Mouse (Mus musculus) megakaryocyte, adult 5-6 weeks (primary cell): ENCODE data around the gene Ctsd. TPM values are rescaled to one million over a fixed set of nuclear protein-coding genes. Genes with fewer than 3 reads are reported as not detected.
"Not testable (repeated sequence)": the region's sequence is repeated elsewhere in the genome, so short reads cannot be mapped to it uniquely, and the experiment has no call there.

Experiments used
- ATAC-seq: 2 replicates; pipeline ENCODE4 v1.8.0; 2016; ENCODE audit warnings: mild to moderate bottlenecking, inconsistent platforms; ENCODE audit not compliant: poor library complexity, severe bottlenecking
- total RNA-seq, 2 experiments: library from RNA; stranded (forward) in 1 of 2; stranded (reverse) in 1 of 2; fragments of 153-499, 151-499 nt in 1 of 2; fragments of 221-1000, 200-1000 nt in 1 of 2; gene quantifications; 2 replicates each; pipeline versions ENCODE4 v1.2.3 to v1.2.4; 2015 to 2017

Ctsd gene
- total RNA-seq (2015) = 193 and 197 TPM in 2 replicates
- 218 and 236 TPM in 2 replicates for total RNA-seq (2017)

DNA sequence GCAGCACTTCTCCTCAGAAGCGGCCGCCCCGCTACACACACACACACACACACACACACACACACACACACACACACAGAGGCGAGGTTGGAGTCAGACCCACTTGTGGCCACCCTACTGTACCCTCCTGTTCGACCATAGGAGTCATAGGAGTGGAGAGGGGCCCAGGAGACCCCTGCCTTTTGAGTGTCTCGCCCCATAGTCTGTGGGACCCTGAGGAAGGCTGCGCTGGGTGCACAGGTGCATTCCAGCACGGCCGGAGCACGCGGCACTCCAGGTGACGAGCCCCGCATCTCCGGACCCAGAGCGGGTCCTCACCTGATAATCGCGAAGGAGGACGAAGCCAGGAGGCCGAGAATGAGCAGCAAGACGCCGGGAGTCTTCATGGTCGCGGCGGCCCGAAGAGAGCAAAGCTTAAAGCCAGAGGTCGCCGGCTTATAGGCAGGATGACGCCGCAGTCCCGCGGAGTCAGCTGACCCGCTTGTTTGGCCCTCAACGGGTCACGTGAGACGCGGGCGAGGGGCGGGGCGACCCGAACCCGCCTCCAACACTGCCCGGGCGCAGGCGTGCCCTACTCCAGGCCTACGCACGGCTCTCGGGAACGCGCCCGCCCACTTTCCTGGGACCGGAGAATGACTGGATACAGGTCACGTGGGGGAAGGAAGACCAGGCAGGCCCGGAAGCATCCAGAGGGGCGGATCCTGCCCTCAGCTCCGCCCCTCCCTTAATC, at the start of gene Ctsd:
Gene Ctsd (minus strand): TSS at position 620 of the 730 bp plus-strand sequence.
- peak; percentile 68 for ATAC-seq

DNA sequence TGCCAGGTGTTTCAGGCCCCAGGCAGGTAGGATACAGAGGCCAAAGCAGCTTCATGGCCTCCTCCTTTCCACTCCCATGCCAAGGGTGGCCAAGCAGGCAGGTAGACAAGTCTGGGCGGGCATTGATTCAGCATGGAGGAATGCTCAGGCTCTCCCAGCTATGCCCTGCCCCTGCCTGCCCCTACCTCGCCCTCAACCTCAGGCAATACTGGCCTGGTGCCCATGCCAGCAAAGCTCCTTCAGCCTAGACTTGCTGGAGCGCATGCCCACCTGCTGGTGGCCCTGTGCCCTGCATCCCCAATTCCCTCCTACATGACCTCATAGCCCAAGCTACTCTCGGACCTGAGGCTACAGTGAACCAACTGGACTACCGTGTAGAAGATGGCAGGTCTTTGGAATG, 49.5 kb upstream of the Ctsd start:
- ATAC-seq = peak; percentile 39

DNA sequence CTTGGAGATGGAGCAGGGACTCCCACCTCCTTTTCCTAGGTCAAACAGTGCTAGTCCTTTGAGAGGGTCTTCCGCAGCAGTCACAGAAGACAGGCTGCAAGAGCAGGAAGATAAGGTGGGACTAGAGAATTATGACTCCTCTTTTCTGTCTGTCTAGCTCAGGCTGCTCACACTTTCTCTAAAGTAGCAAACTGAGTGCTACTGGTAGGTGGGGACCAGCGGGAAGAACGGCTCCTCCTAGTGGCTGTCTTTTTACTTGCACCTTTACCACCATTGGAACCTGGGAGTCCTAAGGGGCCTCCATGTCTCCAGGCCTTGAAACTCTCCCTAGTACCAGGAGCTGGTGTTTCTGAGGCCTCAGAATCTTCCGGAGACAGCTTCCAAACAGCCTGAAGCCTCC, 47.7 kb upstream of the Ctsd start:
- peak; percentile 92 for ATAC-seq

DNA sequence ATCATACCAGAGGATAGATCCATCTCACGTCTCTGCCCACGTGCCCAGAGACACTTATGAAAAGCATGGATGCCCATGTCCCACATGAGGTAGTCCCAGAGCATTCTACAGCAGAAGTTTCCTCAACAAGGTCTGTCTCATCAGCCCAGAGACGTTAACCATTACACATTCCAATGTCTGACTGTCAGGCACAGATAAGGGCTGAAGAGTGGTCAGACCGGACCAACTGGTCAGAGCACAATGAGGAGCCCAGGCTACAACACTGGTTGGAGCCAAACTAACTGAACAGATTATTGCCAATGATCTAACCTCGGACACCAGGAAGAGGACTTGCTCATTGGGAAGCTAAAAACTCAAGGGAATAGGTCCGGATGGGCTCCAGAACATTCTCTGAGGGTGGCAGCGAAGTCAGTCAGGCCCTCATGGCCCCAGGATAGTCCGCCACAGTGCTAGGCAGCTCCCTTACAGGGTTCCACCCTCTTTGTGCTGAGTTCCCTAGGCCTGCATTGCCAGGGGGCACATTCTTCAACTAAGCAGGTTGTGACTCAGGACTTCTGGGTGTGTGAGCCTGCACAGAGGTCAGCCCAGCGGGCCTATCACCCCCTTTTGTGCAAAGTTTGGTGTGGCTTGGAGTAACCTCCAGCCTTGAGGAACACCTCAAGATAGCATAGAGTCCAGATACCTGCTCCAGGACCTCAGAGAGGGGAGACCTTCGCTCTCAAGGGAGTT, 46.5 kb upstream of the Ctsd start, which contains the start of gene Syt8:
Gene Syt8 (plus strand): TSS at position 714 of the 729 bp plus-strand sequence.
- ATAC-seq = no peak

DNA sequence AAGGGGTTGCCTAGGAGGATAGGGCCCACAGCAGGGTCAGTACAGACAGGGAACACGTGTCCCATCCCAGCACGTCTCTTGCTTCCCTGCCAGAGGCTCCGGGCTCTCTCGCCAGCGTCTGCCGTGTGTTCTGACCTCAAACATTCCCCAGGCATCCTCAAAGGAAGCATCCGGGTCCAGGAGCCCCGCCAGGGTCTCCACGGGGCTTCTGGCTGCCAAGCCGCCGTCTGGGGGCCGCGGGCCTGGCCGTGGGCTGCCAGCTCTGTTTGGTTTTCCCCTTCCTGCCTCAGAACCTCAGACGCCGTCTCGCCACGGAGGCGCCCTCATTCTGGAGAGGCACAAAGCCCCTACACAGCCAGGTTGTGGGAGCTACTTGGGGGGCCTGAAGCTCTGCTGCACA, 45.8 kb upstream of the Ctsd start:
- no peak for ATAC-seq

DNA sequence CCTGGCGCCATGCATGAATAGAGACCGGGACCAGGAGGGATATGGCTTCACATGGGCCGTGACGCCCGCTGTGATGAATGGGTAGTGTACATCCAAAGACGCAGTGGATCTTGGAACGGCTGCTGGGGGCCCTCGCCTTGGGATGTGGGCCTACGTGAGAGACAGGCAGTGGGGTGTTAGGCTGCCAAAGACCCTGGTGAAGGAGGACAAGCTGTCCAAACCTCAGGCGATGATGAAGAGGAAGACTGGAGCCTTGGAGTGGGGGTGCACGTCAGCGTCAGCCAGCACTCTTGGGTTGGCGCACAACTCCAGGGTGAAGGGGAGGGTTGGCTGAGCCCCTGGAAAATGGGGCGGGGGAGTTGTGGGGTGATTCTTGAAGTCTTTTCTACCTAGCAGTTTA, 43.3 kb upstream of the Ctsd start:
- ATAC-seq = no peak

DNA sequence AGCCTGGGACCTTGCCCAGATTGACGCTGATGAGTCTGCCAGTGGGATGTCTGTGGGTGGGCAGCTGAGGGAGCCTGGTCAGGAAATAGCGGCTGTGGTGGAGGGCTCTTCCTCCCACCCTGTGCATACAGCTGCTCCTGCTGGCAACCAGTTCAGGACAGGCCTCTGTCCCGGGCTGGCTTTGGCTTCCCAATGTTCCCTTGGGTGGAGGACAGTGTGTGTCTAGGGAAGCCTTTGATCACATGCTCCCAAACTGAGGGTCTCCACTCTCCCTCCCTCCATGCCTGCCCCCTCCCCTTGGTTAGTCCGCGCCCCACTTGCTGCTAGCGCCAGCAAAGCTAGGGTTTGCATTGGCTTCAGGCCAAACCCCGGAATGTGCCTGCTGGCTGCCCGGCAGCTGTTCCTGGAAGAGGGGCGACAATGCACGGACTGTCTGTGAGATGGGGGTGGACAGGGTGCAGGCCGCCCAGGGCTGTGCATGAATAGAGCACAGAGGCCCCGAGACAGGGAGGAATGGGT, 42.4 kb upstream of the Ctsd start:
- no peak for ATAC-seq

DNA sequence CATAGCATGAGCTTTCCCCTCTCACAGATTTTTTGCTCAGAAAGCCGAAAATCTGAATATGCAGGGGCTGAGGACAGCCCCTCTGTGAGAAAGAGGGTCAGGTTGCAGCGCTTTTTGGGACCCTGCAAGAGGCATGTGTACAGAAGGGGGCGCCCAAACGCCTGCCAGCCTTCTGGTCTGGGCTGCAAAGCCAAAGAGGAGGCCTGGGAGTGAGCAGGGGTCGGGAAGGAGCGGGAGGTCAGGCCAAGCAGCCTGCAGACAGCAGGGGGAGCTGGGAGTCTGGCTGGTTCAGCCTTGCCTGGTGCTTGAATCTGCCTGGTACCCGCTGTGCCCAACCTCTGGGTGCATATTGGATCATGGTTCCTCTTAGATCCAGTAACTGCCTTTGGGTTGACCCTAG, 40.4 kb upstream of the Ctsd start:
- 0 out of 2 replicates have a peak, but pooled peaks have one; percentile 39 for ATAC-seq

DNA sequence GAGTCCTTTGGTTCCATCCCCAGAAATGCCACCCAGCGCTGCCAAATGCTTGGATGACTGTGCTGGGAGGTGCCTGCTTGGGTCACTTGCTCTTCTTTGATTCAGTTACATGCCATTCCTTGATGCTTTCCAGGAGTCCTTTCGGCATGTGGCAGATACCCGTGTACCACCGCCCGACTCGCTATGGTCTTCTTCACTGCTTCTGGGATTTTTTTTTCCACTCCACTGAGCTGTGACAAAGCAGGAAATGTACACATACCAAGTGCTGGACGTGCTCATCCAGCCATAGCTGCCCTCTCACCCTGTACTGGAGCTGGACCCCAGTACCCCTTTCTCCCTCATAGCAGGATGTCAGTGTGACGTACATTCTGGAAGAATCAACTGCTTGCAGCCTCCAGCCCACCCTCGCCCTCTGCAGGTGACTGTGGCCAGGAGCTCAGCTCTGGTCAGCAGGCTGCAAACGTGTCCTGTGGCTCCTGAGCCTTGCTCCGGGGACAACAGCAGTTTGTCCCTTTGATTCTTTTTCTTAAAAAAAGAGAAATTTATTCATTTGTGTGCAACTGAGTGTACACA, 37.9 kb upstream of the Ctsd start:
- peak; percentile 46 for ATAC-seq

DNA sequence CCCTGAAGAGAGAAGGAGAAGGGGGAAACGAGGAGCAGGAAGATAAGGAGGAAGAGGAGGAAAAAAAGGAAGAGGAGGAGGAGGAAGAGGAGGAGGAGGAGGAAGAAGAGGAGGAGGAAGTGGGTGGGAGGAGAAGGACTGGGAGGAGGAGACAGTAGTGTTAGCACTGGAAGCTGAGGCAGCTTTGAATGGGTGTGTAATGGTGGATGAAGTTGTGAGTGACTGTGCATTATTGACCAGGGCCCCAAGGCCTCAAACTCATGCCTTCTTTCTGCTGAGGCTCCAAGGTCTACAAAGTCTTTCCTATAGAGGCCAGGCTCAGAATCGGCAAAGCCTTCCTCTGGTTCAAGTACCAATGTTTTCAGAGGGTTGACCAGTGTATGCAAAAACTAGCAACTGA, 34.0 kb upstream of the Ctsd start:
- no peak for ATAC-seq

DNA sequence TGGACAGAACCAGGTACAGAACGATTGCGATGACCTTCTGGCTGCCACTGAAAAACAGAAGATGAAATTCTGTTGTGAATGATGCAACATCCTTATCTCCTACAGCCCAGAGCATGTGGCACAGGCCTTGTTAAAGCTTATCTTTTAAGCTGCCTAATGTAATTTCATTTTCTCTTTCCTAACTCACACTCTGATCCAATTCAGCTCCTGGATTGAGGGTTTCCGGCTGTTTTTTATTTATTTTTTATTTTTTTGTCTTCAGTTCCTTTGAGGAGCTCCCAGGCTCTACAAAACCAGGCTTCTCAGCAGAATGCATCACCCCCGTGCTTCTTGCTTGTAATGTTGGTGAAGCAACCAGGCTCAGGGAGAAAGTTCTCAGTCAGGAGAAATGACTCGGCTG, 32.0 kb upstream of the Ctsd start:
- peak; percentile 52; the same call in 1 of the 2 replicates for ATAC-seq

DNA sequence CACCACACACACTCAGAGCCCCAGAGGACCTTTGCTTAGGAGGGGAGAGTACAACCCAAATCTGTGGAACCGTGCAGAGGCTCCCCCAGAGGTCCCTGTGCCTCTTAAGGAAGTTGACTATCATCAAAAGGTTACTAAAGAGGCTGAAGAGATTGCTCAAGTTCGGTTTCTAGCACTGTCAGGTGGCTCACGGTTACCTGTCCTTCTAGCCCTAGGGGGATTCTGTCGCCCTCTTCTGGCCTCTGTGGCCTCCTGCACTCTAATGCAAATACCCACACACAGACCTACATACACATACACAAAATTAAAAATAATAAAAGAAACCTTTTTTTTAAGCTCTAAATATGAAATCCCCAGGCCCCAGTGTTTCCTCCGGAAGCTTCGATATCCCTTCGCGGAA, 30.8 kb upstream of the Ctsd start:
- peak; percentile 73 for ATAC-seq

DNA sequence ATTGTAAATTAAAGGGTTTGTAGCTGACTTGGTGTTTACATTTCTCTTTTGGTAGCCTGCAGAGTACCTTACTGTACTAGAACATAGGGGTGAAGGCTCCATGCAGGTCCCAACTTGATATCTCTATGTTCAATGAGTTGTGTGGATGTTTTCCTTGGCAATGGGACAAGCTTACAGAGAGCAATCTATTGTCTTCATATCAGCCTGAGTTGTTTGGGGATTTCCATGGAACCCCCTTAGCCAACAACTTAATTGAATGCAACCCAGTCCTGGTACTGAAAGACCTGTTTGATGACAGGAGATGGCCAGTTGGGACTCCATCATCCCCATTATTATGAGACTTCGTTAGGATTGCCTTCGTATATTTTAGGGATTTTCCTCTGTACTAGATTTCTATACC, 30.2 kb upstream of the Ctsd start:
- no peak for ATAC-seq

DNA sequence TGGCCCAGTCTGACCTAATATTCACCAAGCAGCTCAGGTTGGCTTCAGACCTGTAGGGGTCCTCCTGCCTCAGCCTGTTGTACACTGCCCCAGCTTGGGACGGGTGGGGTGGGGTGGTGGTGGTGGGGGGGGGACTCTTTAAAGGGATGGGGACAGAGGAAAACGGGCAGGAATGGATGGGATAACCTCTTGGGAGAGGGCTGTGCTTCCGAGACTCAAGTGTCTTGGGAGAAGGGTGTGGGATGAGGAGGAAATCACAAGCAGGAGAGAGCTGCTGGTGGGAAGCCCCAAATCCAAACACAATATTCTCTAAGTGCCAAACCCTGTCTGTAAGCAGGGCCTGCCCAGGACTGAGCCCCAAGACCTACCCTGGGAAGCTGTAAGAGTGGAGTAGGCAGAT, 28.4 kb upstream of the Ctsd start:
- ATAC-seq = no peak

DNA sequence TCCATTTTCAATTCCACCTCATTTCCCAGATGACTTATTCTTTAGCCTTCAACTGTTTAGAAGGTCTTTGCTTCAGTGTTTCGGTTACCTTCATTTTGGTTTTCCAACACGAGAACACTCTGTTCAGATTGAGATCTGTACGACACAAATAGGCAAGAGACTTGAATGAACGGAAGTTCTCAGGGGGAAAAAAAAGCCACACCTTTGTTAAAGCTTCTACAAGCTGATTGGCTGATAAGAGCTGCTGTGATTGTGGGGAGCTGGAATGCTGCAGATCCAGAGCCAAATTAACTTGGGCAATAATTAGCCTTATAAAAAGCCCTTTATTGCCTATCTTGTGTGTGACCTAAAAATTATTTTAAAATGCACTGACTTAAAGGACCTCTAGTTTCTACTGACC, 27.5 kb upstream of the Ctsd start:
- no peak for ATAC-seq

DNA sequence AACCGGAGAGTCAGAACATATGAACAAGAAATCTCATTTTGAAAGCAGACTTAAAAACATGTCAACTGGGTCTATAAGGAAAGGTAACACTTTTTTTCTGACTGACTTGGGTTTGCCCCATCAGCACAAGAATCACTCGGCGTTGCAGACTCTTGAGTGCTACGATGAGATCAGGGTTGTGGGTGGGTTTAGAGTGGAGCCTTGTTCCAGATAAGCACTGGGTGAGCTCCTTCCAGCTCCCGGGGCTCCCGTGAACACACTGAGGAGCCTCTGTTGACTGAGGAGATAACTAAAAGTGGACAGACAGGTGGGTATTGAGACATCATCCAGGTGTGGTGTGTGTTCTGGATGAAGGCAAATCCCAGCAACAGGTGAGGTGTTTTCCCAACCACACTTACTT, 25.4 kb upstream of the Ctsd start:
- no peak for ATAC-seq

DNA sequence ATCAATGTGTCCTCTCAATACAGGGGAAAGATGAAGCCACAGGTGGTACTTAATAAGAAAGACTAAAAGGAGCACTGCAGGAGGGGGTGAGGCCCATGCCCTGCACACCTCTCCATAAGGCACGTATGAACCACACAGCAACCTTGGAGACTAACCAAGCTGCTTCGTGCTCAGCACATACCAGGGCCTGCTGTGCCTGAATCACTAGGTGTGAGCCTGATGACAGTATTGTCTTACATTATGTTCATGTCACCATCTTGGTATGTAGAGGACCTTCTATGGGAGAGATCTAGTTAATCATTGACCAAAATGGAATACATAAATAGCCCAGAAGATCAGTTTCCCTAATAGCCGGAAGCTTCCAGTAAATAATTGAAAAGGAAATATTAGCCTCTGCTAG, 21.8 kb upstream of the Ctsd start:
- ATAC-seq = no peak

DNA sequence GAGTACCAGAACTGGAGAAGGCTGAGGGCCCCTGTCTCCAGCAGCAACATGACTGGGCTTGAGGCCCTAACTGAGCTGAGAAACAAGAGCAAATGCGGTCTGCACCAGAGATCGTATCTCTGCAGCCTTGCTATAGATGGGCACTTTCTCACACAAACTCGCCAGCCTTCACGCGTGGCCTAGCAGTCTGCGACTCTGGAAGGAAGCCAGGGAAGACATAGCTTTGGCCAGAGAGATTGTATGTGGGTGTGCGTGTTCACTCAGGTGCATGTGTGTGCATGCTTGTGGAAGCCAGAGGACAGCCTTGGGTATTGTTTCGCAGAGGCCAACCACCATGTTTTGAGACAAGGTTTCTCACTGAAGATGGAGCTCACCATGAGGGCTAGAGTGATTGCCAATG, 20.8 kb upstream of the Ctsd start:
- ATAC-seq = no peak

DNA sequence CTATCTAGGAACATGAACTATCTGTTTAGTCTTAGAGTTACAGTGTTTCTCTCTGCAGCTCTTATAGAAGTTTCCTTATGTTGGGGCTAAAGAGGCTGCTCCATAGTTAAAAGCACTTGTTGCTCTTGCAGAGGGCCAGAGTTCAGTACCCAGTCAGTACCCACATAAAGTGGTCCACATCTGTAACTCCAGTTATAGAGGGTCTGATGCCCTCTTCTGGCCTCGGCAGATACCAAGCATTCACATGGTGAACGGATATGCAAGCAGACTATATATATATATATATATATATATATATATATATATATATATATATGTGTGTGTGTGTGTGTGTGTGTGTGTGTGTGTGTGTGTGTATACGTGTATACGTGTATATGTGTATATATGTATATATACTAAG, 20.1 kb upstream of the Ctsd start:
- no peak for ATAC-seq

DNA sequence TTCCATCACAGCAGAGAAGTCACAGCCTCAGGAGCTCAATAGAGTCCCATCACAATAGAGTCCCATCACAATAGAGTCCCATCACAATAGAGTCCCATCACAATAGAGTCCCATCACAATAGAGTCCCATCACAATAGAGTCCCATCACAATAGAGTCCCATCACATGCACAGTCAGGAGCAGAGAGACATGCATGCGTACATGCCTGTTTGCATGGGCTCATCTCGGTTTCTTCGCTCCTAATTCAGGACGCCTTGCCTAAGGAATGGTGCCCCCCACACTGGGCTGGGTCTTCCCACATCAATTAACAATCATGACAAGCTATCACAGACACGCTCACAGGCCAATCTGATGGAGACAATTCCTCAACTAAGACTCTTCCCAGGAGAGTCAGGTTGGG, 17.3 kb upstream of the Ctsd start:
- ATAC-seq = not testable (repeated sequence)

DNA sequence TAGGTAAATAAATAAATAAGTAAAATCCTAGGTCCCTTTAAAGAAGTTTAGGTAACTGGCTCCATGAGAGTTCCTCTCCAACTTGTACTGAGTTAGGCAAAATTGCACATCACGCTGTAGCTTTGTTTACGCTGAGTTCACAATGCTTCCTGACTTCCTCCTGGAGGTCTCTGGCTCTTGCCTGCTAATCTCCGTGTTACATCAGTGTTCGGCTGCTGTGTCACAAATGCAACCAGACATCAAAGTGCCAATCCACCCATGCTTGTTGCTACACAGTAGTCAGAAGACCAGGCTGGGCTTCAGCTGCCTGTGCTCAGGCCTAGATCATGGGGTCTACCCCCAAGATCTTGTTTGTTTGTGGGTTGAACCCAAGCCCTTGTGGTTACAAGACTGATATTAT, 15.8 kb upstream of the Ctsd start:
- ATAC-seq = peak; percentile 72

DNA sequence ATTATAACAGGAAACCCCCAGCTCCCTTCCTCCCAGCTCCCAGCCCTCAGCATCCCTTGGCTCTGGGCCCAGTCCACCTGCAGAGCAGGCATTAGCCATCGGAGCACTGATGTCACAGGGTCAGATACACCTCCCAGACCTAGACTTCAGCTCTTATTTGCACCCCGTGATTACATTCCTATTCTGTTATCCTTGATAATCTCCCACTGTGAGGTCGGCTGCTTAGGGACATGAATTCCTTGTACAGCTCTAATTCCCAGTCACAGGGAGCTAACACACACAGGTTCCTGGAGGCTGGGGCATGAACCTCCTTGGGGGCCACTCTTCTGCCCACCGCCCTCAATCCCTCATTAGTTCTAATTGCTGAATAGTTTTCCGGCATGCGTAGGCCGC, 12.9 kb upstream of the Ctsd start:
- ATAC-seq = no peak
